8 mouse cellular contexts compared by ENCODE assay signal in genomic region chr1:155086893-155087292, GRCm38 (mm10). TPM values are rescaled to one million over a fixed set of nuclear protein-coding genes. Genes with fewer than 3 reads are reported as not detected.
A peak's percentile ranks its signal among the peaks of the same experiment; 100 is the strongest.
DNase-seq lines count a peak whose midpoint lies in the region; TF ChIP-seq lines count a peak whose summit lies in the region.

No protein-coding gene starts in this region.

- no peaks in the 10 kb centered on the region for H3K36me3 ChIP-seq in spleen, adult 2 months (ENCODE audit: control insufficient read depth, insufficient read depth, low read length)

- intact Hi-C loops in left cerebral cortex, postnatal 36 days (cut with DNase I) = no loop called here

- peak overlapping the region; percentile 16; the same call in 1 of the 2 replicates for H3K27ac ChIP-seq in spleen, adult 2 months (ENCODE audit: insufficient read depth, low read length)

- no peak overlapping the region for H3K4me3 ChIP-seq in spleen, adult 2 months (ENCODE audit: extremely low read depth, insufficient read depth, insufficient read length)

- no peak for TF ChIP-seq POLR2A in spleen, adult 2 months (IDR thresholded peaks at IDR 0.05; ENCODE audit: low read depth, low read length)

- no peaks in the 10 kb centered on the region for H3K27me3 ChIP-seq in spleen, adult 2 months (ENCODE audit: control insufficient read depth, insufficient read depth, low read length)

- DNase-seq in frontal cortex, postnatal 36 days (ENCODE audit: low spot score in 2 of 2) = peak; percentile 54 to 63
- no peak for DNase-seq in frontal cortex, postnatal 14 days (ENCODE audit: low spot score in 2 of 2)
- peak in 1 of 2 experiments; percentile 30 for DNase-seq in spleen, adult 2 months (ENCODE audit: low read depth in 1 of 2, low spot score in 2 of 2)
- DNase-seq in spleen, postnatal 10 days (ENCODE audit: low spot score in 2 of 2) = no peak
- DNase-seq in left cerebral cortex, postnatal 36 days (ENCODE audit: low spot score in 2 of 2) = peak; percentile 66 to 73
- peak; percentile 31 to 48 for DNase-seq in thymus, adult 18-20 months
- DNase-seq in MN1 (ENCODE audit: low spot score) = no peak
- DNase-seq in kidney, postnatal 10 days = no peak

- WGBS in spleen, adult 2 months = 7% methylated on average over 4 of the region's 4 CpGs

- TF ChIP-seq CTCF in spleen, adult 2 months (IDR thresholded peaks at IDR 0.05; ENCODE audit: extremely low read depth, insufficient read depth, insufficient read length, insufficient replicate concordance) = no peak

- H3K4me1 ChIP-seq in spleen, adult 2 months (ENCODE audit: control insufficient read depth, insufficient read depth, insufficient read length) = peaks cover 39% of the 10 kb centered on the region

RNA-seq across cellular contexts. Expression of gene Ier5, which starts 12.5 kb away (rescaled TPM):
- polyA plus RNA-seq in spleen, adult 2 months (2012; rRNA removed) = 47.7 and 82.0 TPM in 2 replicates
- 10 to 100 TPM; 49.2 to 64.5 TPM for total RNA-seq in left cerebral cortex, postnatal 36 days (2021)

RNA-seq across cellular contexts. Expression of gene Mr1, which starts 59.7 kb away (rescaled TPM):
- polyA plus RNA-seq in spleen, adult 2 months (2012; rRNA removed) = 1.7 and 2.2 TPM in 2 replicates
- 1 to 10 TPM; 1.8 to 2.4 TPM for total RNA-seq in left cerebral cortex, postnatal 36 days (2021)

Comparison
In these comparisons a context has a peak if more than half of its experiments do, and no peak if none do; other contexts are left out.
1. DNase-seq: peak in frontal cortex, postnatal 36 days (2 of 2), left cerebral cortex, postnatal 36 days (2 of 2) and thymus, adult 18-20 months (2 of 2); none in frontal cortex, postnatal 14 days (0 of 2), spleen, postnatal 10 days (0 of 2), MN1 (single experiment) and kidney, postnatal 10 days (single experiment).